Mouse (Mus musculus): ENCODE data around the gene Ndufaf2. TPM values are rescaled to one million over a fixed set of nuclear protein-coding genes. Genes with fewer than 3 reads are reported as not detected.

Gene Ndufaf2
- total and polyA plus RNA-seq, 2 experiments from 2014 or later, result 62.5 TPM; not detected in 1

- no peak overlapping the region for H3K27ac ChIP-seq (ENCODE audit: low read depth)
Measured at GRCm38 (mm10) chr13:108110929-108111328, 47.5 kb downstream of the Ndufaf2 start.

GRCm38 (mm10) chr13:108100700-108101099, 57.7 kb downstream of the Ndufaf2 start:
- Histone ChIP-seq H3K36me3 (replicated peaks; ENCODE audit: control insufficient read depth, insufficient read depth, low read length) (no peaks in the 10 kb centered on the region), H3K4me1 (ENCODE audit: control insufficient read depth, insufficient read depth) (no peaks in the 10 kb centered on the region), H3K4me2 (ENCODE audit: low read depth, low read length) (no peak overlapping the region), H3K27ac (ENCODE audit: low read depth) (no peak overlapping the region), H3K9ac (replicated peaks; ENCODE audit: low read depth, low read length) (no peak overlapping the region), H3K9me3 (replicated peaks; ENCODE audit: control insufficient read depth, low read length) (no peaks in the 10 kb centered on the region), H3K4me3 (ENCODE audit: low read depth, low read length) (no peak overlapping the region), H3K27me3 (ENCODE audit: control insufficient read depth, insufficient read depth, low read length) (no peaks in the 10 kb centered on the region)
- DNase-seq (ENCODE audit: low spot score) (no peak), ATAC-seq (ENCODE audit: insufficient read depth, low read depth) (no peak)
- WGBS, result 20% methylated on average over 2 of the region's 2 CpGs
- TF ChIP-seq CTCF (IDR thresholded peaks at IDR 0.05; ENCODE audit: low read depth), result no peak
- no peak for TF ChIP-seq EP300 (IDR thresholded peaks at IDR 0.05; ENCODE audit: low read depth)

More at GRCm38 (mm10) chr13:108110929-108111328, 47.5 kb downstream of the Ndufaf2 start:
- DNase-seq (ENCODE audit: low spot score) (no peak), ATAC-seq (ENCODE audit: insufficient read depth, low read depth) (no peak)
- TF ChIP-seq EP300 (IDR thresholded peaks at IDR 0.05; ENCODE audit: low read depth) (no peak), CTCF (IDR thresholded peaks at IDR 0.05; ENCODE audit: low read depth) (no peak)
- no peak overlapping the region for H3K4me2 ChIP-seq (ENCODE audit: low read depth, low read length)
- no peak overlapping the region for H3K4me3 ChIP-seq (ENCODE audit: low read depth, low read length)
- H3K9ac ChIP-seq (replicated peaks; ENCODE audit: low read depth, low read length), result no peak overlapping the region
- H3K36me3 ChIP-seq (replicated peaks; ENCODE audit: control insufficient read depth, insufficient read depth, low read length), result no peaks in the 10 kb centered on the region
- H3K27me3 ChIP-seq (ENCODE audit: control insufficient read depth, insufficient read depth, low read length), result no peaks in the 10 kb centered on the region
- 65% methylated on average over 6 of the region's 6 CpGs for WGBS
- no peaks in the 10 kb centered on the region for H3K9me3 ChIP-seq (replicated peaks; ENCODE audit: control insufficient read depth, low read length)
- no peaks in the 10 kb centered on the region for H3K4me1 ChIP-seq (ENCODE audit: control insufficient read depth, insufficient read depth)

- H3K4me3 ChIP-seq (ENCODE audit: low read depth, low read length), result no peak overlapping the region
- TF ChIP-seq CTCF (IDR thresholded peaks at IDR 0.05; ENCODE audit: low read depth) (no peak), EP300 (IDR thresholded peaks at IDR 0.05; ENCODE audit: low read depth) (no peak)
- H3K27ac ChIP-seq (ENCODE audit: low read depth), result no peak overlapping the region
- WGBS, result 40% methylated on average over 7 of the region's 7 CpGs
- no peaks in the 10 kb centered on the region for H3K4me1 ChIP-seq (ENCODE audit: control insufficient read depth, insufficient read depth)
- ATAC-seq (ENCODE audit: insufficient read depth, low read depth) (no peak), DNase-seq (ENCODE audit: low spot score) (no peak)
- no peak overlapping the region for H3K9ac ChIP-seq (replicated peaks; ENCODE audit: low read depth, low read length)
- H3K36me3 ChIP-seq (replicated peaks; ENCODE audit: control insufficient read depth, insufficient read depth, low read length), result no peaks in the 10 kb centered on the region
- H3K9me3 ChIP-seq (replicated peaks; ENCODE audit: control insufficient read depth, low read length), result no peaks in the 10 kb centered on the region
- H3K27me3 ChIP-seq (ENCODE audit: control insufficient read depth, insufficient read depth, low read length), result no peaks in the 10 kb centered on the region
- peak overlapping the region; percentile 36; the same call in 1 of the 2 replicates for H3K4me2 ChIP-seq (ENCODE audit: low read depth, low read length)
Measured at GRCm38 (mm10) chr13:108096446-108096845, 62.0 kb downstream of the Ndufaf2 start.

- Histone ChIP-seq H3K4me3 (ENCODE audit: low read depth, low read length) (no peak overlapping the region), H3K36me3 (replicated peaks; ENCODE audit: control insufficient read depth, insufficient read depth, low read length) (no peaks in the 10 kb centered on the region), H3K9me3 (replicated peaks; ENCODE audit: control insufficient read depth, low read length) (no peaks in the 10 kb centered on the region), H3K27me3 (ENCODE audit: control insufficient read depth, insufficient read depth, low read length) (no peaks in the 10 kb centered on the region), H3K4me2 (ENCODE audit: low read depth, low read length) (no peak overlapping the region), H3K4me1 (ENCODE audit: control insufficient read depth, insufficient read depth) (no peaks in the 10 kb centered on the region), H3K9ac (replicated peaks; ENCODE audit: low read depth, low read length) (no peak overlapping the region), H3K27ac (ENCODE audit: low read depth) (no peak overlapping the region)
- no peak for DNase-seq (ENCODE audit: low spot score)
- TF ChIP-seq EP300 (IDR thresholded peaks at IDR 0.05; ENCODE audit: low read depth) (no peak), CTCF (IDR thresholded peaks at IDR 0.05; ENCODE audit: low read depth) (no peak)
- no peak for ATAC-seq (ENCODE audit: insufficient read depth, low read depth)
- WGBS, result 70% methylated on average over 7 of the region's 7 CpGs
Measured at GRCm38 (mm10) chr13:108095617-108096016, 62.8 kb downstream of the Ndufaf2 start.

- Histone ChIP-seq H3K4me1 (ENCODE audit: control insufficient read depth, insufficient read depth) (no peaks in the 10 kb centered on the region), H3K4me3 (ENCODE audit: low read depth, low read length) (no peak overlapping the region), H3K27me3 (ENCODE audit: control insufficient read depth, insufficient read depth, low read length) (no peaks in the 10 kb centered on the region), H3K36me3 (replicated peaks; ENCODE audit: control insufficient read depth, insufficient read depth, low read length) (no peaks in the 10 kb centered on the region), H3K27ac (ENCODE audit: low read depth) (no peak overlapping the region), H3K9ac (replicated peaks; ENCODE audit: low read depth, low read length) (no peak overlapping the region), H3K9me3 (replicated peaks; ENCODE audit: control insufficient read depth, low read length) (no peaks in the 10 kb centered on the region), H3K4me2 (ENCODE audit: low read depth, low read length) (no peak overlapping the region)
- DNase-seq (ENCODE audit: low spot score) (no peak), ATAC-seq (ENCODE audit: insufficient read depth, low read depth) (no peak)
- WGBS, result 84% methylated on average over 5 of the region's 5 CpGs
- no peak for TF ChIP-seq EP300 (IDR thresholded peaks at IDR 0.05; ENCODE audit: low read depth)
- TF ChIP-seq CTCF (IDR thresholded peaks at IDR 0.05; ENCODE audit: low read depth), result no peak
Measured at GRCm38 (mm10) chr13:108094681-108095080, 63.7 kb downstream of the Ndufaf2 start.

GRCm38 (mm10) chr13:108092290-108092689, 66.1 kb downstream of the Ndufaf2 start:
- no peaks in the 10 kb centered on the region for H3K36me3 ChIP-seq (replicated peaks; ENCODE audit: control insufficient read depth, insufficient read depth, low read length)
- no peaks in the 10 kb centered on the region for H3K4me1 ChIP-seq (ENCODE audit: control insufficient read depth, insufficient read depth)
- WGBS, result 94% methylated on average over 7 of the region's 7 CpGs
- H3K27me3 ChIP-seq (ENCODE audit: control insufficient read depth, insufficient read depth, low read length), result no peaks in the 10 kb centered on the region
- no peak overlapping the region for H3K9ac ChIP-seq (replicated peaks; ENCODE audit: low read depth, low read length)
- ATAC-seq (ENCODE audit: insufficient read depth, low read depth), result no peak
- no peak overlapping the region for H3K27ac ChIP-seq (ENCODE audit: low read depth)
- no peak for TF ChIP-seq EP300 (IDR thresholded peaks at IDR 0.05; ENCODE audit: low read depth)
- TF ChIP-seq CTCF (IDR thresholded peaks at IDR 0.05; ENCODE audit: low read depth), result no peak
- no peak overlapping the region for H3K4me3 ChIP-seq (ENCODE audit: low read depth, low read length)
- DNase-seq (ENCODE audit: low spot score), result no peak
- no peak overlapping the region for H3K4me2 ChIP-seq (ENCODE audit: low read depth, low read length)
- no peaks in the 10 kb centered on the region for H3K9me3 ChIP-seq (replicated peaks; ENCODE audit: control insufficient read depth, low read length)
